Comparison of ENCODE assay signal across 18 mouse cellular contexts in genomic region chr6:120517311-120517710, GRCm38 (mm10). TPM values are rescaled to one million over a fixed set of nuclear protein-coding genes. Genes with fewer than 3 reads are reported as not detected.
DNase-seq lines count a peak whose midpoint lies in the region; ATAC-seq and TF ChIP-seq lines count a peak whose summit lies in the region.
"Had no signal": no experiment of that assay in that cellular context is flagged by ENCODE, and none has a peak within 500 bp of the region (broad histone marks: within the 10 kb centered on the region; RNA-seq: fewer than 3 reads in every experiment).

No protein-coding gene starts in this region.

- ATAC-seq in frontal cortex, adult (ENCODE audit: low TSS enrichment), result peak; percentile 84
- no peak for ATAC-seq in midbrain, postnatal 0 days (ENCODE audit: low FRiP score)
- no peak for ATAC-seq in midbrain, embryonic 15.5 days (replicated peaks)
- no peak for ATAC-seq in liver, embryonic 16.5 days (ENCODE audit: low read depth)
- no peak for ATAC-seq in hindbrain, embryonic 12.5 days (ENCODE audit: low FRiP score)
- ATAC-seq: forebrain, embryonic 14.5 days; midbrain, embryonic 16.5 days had no signal

- H3K4me1 ChIP-seq in midbrain, postnatal 0 days (ENCODE audit: insufficient read depth, low read length), result no peaks in the 10 kb centered on the region
- H3K4me1 ChIP-seq in midbrain, embryonic 15.5 days, result no peaks in the 10 kb centered on the region
- peaks cover 29% of the 10 kb centered on the region for H3K4me1 ChIP-seq in liver, embryonic 16.5 days (ENCODE audit: control insufficient read depth, low read depth, low read length)
- H3K4me1 ChIP-seq in hindbrain, embryonic 12.5 days, result no peaks in the 10 kb centered on the region
- H3K4me1 ChIP-seq: stomach, embryonic 15.5 days had no signal

- DNase-seq in frontal cortex, postnatal 14 days (ENCODE audit: low spot score in 2 of 2), result no peak
- peak; percentile 21 for DNase-seq in midbrain, postnatal 0 days (ENCODE audit: low spot score)
- DNase-seq in brain, adult 2 months (ENCODE audit: low read depth, low spot score), result peak; percentile 77
- no peak for DNase-seq in kidney, adult 18-20 months
- DNase-seq: cerebellum, adult 2 months; heart, adult 2 months; heart, postnatal 10 days; lung, adult 18-20 months; lung, postnatal 4 days; thymus, postnatal 25 days had no signal

- TF ChIP-seq CTCF in midbrain, postnatal 0 days (IDR thresholded peaks at IDR 0.05), result no peak

- no peak overlapping the region for H3K9ac ChIP-seq in midbrain, postnatal 0 days (replicated peaks; ENCODE audit: low read length, poor library complexity, severe bottlenecking)
- H3K9ac ChIP-seq in midbrain, embryonic 15.5 days, result no peak overlapping the region
- peak overlapping the region; percentile 45; the same call in 1 of the 2 replicates for H3K9ac ChIP-seq in liver, embryonic 16.5 days (ENCODE audit: low read depth, low read length)
- H3K9ac ChIP-seq in hindbrain, embryonic 12.5 days, result no peak overlapping the region
- H3K9ac ChIP-seq: stomach, embryonic 15.5 days had no signal

- no peak overlapping the region for H3K27ac ChIP-seq in midbrain, postnatal 0 days (ENCODE audit: low read depth, low read length)
- H3K27ac ChIP-seq in midbrain, embryonic 15.5 days, result no peak overlapping the region
- peak overlapping the region; percentile 93 for H3K27ac ChIP-seq in liver, embryonic 16.5 days (ENCODE audit: low read length)
- no peak overlapping the region for H3K27ac ChIP-seq in hindbrain, embryonic 12.5 days
- H3K27ac ChIP-seq: heart, adult 2 months; stomach, embryonic 15.5 days had no signal

- peaks cover 30% of the 10 kb centered on the region for H3K36me3 ChIP-seq in midbrain, postnatal 0 days (ENCODE audit: insufficient read depth, low read length)
- H3K36me3 ChIP-seq in midbrain, embryonic 15.5 days (replicated peaks), result peaks cover 10% of the 10 kb centered on the region; the same call in 1 of the 2 replicates
- H3K36me3 ChIP-seq in liver, embryonic 16.5 days (ENCODE audit: control insufficient read depth, insufficient read depth), result no peaks in the 10 kb centered on the region
- H3K36me3 ChIP-seq in hindbrain, embryonic 12.5 days, result peaks cover 75% of the 10 kb centered on the region

- no peak overlapping the region for H3K4me3 ChIP-seq in midbrain, postnatal 0 days (ENCODE audit: low read depth, low read length)
- H3K4me3 ChIP-seq in midbrain, embryonic 15.5 days, result no peak overlapping the region
- no peak overlapping the region for H3K4me3 ChIP-seq in liver, embryonic 16.5 days (ENCODE audit: low read depth, low read length)
- no peak overlapping the region for H3K4me3 ChIP-seq in hindbrain, embryonic 12.5 days
- H3K4me3 ChIP-seq: heart, adult 2 months; stomach, embryonic 15.5 days had no signal

- no peaks in the 10 kb centered on the region for H3K9me3 ChIP-seq in midbrain, postnatal 0 days (ENCODE audit: low read length)
- no peaks in the 10 kb centered on the region for H3K9me3 ChIP-seq in midbrain, embryonic 15.5 days
- no peaks in the 10 kb centered on the region for H3K9me3 ChIP-seq in liver, embryonic 16.5 days (replicated peaks; ENCODE audit: control insufficient read depth, low read length)
- no peaks in the 10 kb centered on the region for H3K9me3 ChIP-seq in hindbrain, embryonic 12.5 days (replicated peaks)
- H3K9me3 ChIP-seq: stomach, embryonic 15.5 days had no signal

- H3K4me2 ChIP-seq in midbrain, postnatal 0 days (ENCODE audit: low read depth, low read length, poor library complexity, severe bottlenecking), result no peak overlapping the region
- H3K4me2 ChIP-seq in midbrain, embryonic 15.5 days, result no peak overlapping the region
- no peak overlapping the region for H3K4me2 ChIP-seq in liver, embryonic 16.5 days (ENCODE audit: low read depth, low read length)
- no peak overlapping the region for H3K4me2 ChIP-seq in hindbrain, embryonic 12.5 days (replicated peaks)
- H3K4me2 ChIP-seq: stomach, embryonic 15.5 days had no signal

- H3K27me3 ChIP-seq in midbrain, postnatal 0 days (ENCODE audit: insufficient read depth, low read length), result no peaks in the 10 kb centered on the region
- H3K27me3 ChIP-seq in midbrain, embryonic 15.5 days (replicated peaks), result no peaks in the 10 kb centered on the region
- H3K27me3 ChIP-seq in liver, embryonic 16.5 days (ENCODE audit: control insufficient read depth, insufficient read depth, low read depth, low read length), result no peaks in the 10 kb centered on the region
- H3K27me3 ChIP-seq in hindbrain, embryonic 12.5 days, result no peaks in the 10 kb centered on the region
- H3K27me3 ChIP-seq: stomach, embryonic 15.5 days had no signal

- 88% methylated on average over 5 of the region's 5 CpGs for WGBS in midbrain, postnatal 0 days
- WGBS in midbrain, embryonic 15.5 days, result 82% methylated on average over 5 of the region's 5 CpGs
- WGBS in liver, embryonic 16.5 days (ENCODE audit: insufficient replicate concordance), result 75% methylated on average over 5 of the region's 5 CpGs
- WGBS in hindbrain, embryonic 12.5 days, result 89% methylated on average over 5 of the region's 5 CpGs

RNA-seq across cellular contexts. Expression of gene Hdhd5, which starts 13.8 kb away (rescaled TPM):
- total RNA-seq in midbrain, postnatal 0 days (2014; rRNA removed), result 35.2 and 39.3 TPM in 2 replicates
- 14.0 and 16.6 TPM in 2 replicates for polyA plus RNA-seq in midbrain, postnatal 0 days (2015; fragmentation: Nextera tagmentation; extraction: Ambion mirVana)
- polyA plus RNA-seq in midbrain, embryonic 15.5 days (2015; fragmentation: Nextera tagmentation; extraction: Ambion mirVana), result 15.5 and 18.0 TPM in 2 replicates
- polyA plus RNA-seq in liver, embryonic 16.5 days (2015; fragmentation: Nextera tagmentation; extraction: Ambion mirVana), result 8.9 and 9.5 TPM in 2 replicates
- 19.5 and 20.9 TPM in 2 replicates for polyA plus RNA-seq in hindbrain, embryonic 12.5 days (2016; fragmentation: Nextera tagmentation; extraction: Ambion mirVana)

RNA-seq across cellular contexts. Expression of gene Tmem121b, which starts 23.7 kb away (rescaled TPM):
- total RNA-seq in midbrain, postnatal 0 days (2014; rRNA removed), result 27.2 and 30.5 TPM in 2 replicates
- polyA plus RNA-seq in midbrain, postnatal 0 days (2015; fragmentation: Nextera tagmentation; extraction: Ambion mirVana), result 2.5 and 2.7 TPM in 2 replicates
- polyA plus RNA-seq in midbrain, embryonic 15.5 days (2015; fragmentation: Nextera tagmentation; extraction: Ambion mirVana), result 3.6 and 3.8 TPM in 2 replicates
- polyA plus RNA-seq in liver, embryonic 16.5 days (2015; fragmentation: Nextera tagmentation; extraction: Ambion mirVana), result not detected in 2 replicates
- 3.2 and 4.1 TPM in 2 replicates for polyA plus RNA-seq in hindbrain, embryonic 12.5 days (2016; fragmentation: Nextera tagmentation; extraction: Ambion mirVana)
- total RNA-seq: gastrocnemius, adult 18-20 months; heart, adult 2 months had no signal
- polyA plus RNA-seq: heart, adult 2 months had no signal

RNA-seq across cellular contexts. Expression of gene Il17ra, which starts 54.3 kb away (rescaled TPM):
- total RNA-seq in midbrain, postnatal 0 days (2014; rRNA removed), result 2.1 and 4.9 TPM in 2 replicates
- 2.0 and 2.3 TPM in 2 replicates for polyA plus RNA-seq in midbrain, postnatal 0 days (2015; fragmentation: Nextera tagmentation; extraction: Ambion mirVana)
- polyA plus RNA-seq in midbrain, embryonic 15.5 days (2015; fragmentation: Nextera tagmentation; extraction: Ambion mirVana), result 2.9 and 4.2 TPM in 2 replicates
- polyA plus RNA-seq in liver, embryonic 16.5 days (2015; fragmentation: Nextera tagmentation; extraction: Ambion mirVana), result 11.4 and 13.0 TPM in 2 replicates
- 11.4 and 12.3 TPM in 2 replicates for polyA plus RNA-seq in hindbrain, embryonic 12.5 days (2016; fragmentation: Nextera tagmentation; extraction: Ambion mirVana)

Comparison
In these comparisons a context has a peak if more than half of its experiments do, and no peak if none do; other contexts are left out.
1. DNase-seq: peak in midbrain, postnatal 0 days (single experiment) and brain, adult 2 months (single experiment); none in frontal cortex, postnatal 14 days (0 of 2) and kidney, adult 18-20 months (single experiment).